Mouse (Mus musculus) gastrocnemius, postnatal 14 days (tissue): ENCODE data around the gene Grap. TPM values are rescaled to one million over a fixed set of nuclear protein-coding genes. Genes with fewer than 3 reads are reported as not detected.
A peak's percentile ranks its signal among the peaks of the same experiment; 100 is the strongest.

Experiments
- DNase-seq: peaks from one replicate; pipeline ENCODE4 v3.0.0; 2021; ENCODE audit warnings: mixed read lengths
- intact Hi-C: fragments of 180-260 bp; cut with DNase I; formaldehyde crosslinking; loops from one replicate; pipeline ENCODE4 v1.15.1; 2025; ENCODE audit warnings: low total_unique reads
- total RNA-seq, 2 experiments: library from RNA; stranded (reverse); gene quantifications; 2 replicates each; pipeline ENCODE4 v1.2.3; 2021

The Grap gene
- total RNA-seq, 2 experiments from 2014 or later, result 7.0 to 9.9 TPM

DNA sequence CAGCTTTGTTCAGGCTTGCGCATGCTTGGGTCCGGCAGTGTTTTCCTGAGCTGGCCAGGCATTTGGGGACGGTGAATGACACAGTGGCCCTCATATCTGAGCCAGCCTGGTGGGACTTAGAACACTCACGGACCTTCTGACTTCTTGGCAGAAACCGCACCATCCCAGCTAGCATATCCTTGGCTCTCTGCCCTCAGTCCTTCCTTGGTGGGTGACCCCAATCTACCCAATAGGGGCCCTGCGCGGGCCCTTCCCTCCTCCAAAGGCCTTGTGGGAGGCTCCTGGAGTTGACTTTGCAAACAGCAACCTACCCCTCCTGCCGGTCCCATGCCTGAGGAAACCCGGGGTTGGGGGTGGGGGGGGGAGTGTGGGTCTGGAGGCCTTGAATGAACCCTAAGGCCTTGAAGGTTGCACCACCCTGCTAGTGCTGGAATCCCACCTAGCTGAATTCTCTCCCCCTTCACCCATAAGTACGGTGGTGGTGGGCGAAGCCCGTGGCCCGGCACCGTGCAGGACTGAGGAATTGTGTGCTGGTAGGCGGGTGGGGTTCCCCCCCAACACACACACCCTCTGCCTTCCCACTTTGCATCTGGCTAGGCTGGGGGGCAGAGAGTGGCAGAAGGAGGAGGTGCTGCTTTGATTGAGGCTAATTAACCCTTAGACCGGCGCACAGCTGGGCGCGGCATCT lies 21.2 kb downstream of the Grap start:
- intact Hi-C loops, result no loop called here
- DNase-seq, result no peak

DNA sequence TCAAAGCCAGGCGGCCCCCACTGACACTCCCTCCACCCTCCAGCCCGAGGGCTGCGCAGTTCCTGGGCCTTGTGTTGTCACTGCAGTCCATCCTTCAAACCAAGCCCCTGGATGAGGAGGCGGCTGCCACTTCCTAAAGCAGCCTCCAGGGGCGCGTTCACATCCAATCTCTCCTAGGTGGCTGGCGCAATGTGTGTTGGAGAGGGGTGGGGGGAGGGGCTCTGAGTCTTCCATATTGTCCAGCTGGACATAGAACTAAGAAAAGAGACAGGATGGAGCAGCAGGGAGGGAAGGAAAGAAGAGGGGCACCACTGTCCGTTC lies 21.7 kb downstream of the Grap start:
- intact Hi-C loops, result no loop called here
- DNase-seq, result no peak

DNA sequence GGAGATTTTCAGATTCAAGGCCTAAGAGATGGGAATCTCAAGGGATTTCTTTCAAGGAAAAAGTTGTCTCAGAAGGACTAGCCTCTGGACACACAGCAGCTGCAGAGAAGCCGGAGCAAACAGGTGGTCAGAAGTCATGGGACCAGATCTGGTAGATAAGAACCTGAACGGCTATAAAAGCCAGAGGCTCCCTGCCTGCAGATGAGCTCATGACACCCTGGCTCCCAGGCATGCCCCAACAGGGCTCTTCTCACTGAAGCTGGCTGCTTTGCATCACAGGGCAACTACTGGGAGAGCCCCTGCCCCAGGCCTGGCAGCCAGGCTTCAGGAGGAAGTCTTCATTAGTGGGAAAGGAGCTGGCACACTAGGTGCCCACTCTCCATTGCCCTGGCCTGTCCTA lies 22.3 kb downstream of the Grap start:
- intact Hi-C loops, result no loop called here
- DNase-seq, result no peak

DNA sequence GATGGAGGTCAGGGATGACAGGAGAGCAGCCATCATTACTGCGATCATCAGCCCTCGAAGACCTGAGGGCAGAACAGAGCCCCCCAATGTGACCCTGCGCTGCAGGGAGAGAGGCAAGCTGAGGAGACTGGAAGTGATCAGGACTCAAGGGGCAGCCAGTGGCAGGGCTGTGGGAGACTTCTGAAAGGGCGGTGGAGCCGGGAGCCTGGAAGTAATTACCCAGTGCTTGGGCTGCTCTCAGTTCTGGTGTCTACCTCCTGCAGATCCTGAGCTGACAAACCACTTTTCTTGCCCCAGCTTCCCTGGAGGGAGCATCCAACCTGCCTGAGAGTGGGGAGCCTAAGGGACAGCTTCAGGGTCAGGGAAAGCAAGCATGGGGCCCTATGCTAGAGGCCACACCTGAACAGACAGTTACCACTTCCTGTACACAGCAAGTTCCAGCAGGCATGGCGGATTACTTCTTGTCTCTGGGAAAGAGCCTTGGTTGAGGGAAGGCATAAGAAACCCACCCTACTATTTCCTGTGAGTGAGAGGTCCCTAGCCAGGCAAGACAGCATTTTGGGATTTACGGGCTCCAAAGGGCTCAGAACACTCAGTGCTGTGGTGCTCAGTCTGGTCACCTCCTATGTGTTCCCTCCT lies 23.3 kb downstream of the Grap start:
- intact Hi-C loops, result no loop called here
- no peak for DNase-seq

DNA sequence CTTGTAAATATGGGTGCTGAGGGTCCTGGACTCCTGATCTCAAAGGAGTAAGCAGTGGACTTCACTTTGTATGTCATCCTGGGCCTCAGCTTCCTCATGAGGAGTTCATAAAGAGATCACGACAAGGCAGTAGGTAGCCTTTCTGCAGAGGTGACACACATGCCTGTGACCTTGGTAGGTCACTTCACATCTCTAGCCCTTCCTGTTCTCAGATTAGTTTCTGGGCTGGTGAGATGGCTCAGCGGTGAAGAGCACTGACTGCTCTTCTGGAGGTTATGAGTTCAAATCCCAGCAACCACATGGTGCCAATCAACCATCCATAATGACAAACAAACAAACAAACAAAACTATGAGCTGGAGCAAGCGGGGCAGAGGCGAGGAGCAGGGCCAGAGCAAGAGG lies 24.6 kb downstream of the Grap start:
- intact Hi-C loops, result no loop called here
- DNase-seq, result no peak

DNA sequence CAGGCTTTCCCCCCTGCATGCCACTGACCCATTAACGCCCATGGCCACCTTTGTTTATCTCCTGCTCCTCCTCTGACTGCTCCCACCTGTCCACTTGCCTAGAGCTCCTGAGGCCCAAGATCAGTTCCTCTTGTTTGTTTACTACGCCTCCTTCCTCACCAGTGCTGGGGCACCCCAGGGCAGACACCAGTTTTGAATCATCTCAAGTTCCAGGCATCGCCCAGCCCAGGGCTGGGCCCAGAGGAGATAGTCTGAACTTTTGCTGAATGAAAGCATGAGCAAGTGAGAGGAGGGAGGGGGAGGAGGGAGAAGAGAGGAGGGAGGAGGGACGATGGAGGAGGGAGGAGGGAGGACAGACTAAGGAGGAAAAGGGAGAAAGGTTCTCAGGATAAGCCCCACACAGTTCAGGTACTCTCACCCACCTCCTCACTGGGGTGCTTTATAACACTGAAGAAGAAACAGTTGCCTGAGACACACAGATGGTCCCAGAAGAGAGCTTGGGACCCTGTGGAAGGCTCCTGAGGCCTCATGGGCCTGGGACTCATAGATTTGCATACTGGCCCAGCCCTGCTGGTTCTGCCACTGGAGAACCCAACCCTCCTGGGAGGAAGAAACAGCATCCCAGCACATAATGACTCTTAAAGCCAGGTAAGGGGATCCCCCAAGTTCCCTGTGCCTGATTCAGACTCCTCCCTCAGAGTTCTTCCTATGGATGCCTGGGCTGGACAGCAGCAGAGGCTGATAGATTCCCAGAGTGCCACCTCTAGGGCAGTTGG lies 26.2 kb downstream of the Grap start:
- no peak for DNase-seq
- intact Hi-C loops, result no loop called here

DNA sequence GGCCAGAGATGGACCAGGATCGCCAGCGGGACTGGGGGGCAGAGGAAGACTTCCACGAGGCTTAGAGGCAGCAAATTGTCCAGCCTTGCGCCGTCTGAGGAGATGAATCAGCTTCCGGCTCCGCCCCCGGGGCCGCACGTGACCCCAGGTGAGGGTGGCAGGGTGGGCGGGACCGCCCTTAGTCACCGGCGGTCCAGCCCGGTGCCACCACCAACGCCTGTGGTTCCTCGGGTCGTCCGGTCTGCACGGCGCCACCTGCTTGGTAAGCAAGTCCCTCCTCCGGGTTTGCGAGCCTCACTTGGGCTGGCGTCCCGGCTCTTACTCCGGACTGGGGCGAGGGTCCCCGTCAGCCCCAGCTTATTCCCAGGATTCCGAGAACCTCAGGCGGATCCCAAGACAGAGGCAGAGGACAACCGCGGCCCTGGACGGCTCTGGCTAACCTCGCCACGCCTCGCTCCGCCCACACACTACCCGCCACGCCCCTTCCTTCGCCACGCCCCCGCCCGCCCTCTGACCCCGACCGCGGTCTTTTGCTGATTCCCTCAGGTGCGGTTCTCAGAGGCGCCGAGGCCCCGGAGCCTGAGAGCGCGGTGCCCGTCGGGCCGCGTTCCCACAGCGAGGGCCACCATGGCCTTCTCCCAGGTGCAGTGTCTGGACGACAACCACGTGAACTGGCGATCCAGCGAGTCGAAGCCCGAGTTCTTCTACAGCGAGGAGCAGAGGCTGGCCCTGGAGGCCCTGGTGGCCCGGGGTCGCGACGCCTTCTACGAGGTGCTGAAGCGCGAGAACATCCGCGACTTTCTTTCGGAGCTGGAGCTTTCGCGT lies 31.1 kb downstream of the Grap start, which contains the start of gene Fam83g:
Gene Fam83g, plus strand, starts transcription at position 185 of the 825 bp plus-strand sequence.
- intact Hi-C loops, result no loop called here
- peak; percentile 38 for DNase-seq

DNA sequence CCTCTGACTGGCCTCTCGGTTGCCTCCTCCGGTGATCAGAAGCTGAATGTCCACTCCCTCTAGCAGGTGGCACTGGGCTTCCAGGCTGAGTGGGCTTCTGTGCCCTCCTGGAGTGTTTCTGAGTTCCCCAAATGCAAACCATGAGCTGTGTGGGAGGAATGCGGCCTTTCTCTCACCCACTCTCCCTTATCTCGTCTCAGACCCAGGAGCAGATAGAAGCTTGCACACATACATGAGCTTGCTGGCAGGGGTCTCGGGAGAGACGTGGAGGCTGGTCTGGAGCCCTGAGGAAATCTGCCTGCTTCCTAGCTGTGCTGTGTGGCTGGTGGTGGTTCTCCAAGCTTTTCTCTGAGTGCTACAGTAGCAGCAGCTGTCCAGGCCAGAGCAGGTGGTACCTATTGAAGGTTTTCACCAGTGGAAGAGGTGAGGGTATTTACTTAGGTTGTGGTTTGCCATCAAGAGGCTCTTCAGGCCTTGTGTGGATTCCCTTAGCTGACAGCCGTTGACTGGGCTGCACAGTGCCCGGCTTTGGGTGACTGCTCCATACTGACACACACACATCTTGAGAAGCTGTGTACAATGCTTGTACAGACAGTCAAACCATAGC lies 32.2 kb downstream of the Grap start:
- intact Hi-C loops, result no loop called here

DNA sequence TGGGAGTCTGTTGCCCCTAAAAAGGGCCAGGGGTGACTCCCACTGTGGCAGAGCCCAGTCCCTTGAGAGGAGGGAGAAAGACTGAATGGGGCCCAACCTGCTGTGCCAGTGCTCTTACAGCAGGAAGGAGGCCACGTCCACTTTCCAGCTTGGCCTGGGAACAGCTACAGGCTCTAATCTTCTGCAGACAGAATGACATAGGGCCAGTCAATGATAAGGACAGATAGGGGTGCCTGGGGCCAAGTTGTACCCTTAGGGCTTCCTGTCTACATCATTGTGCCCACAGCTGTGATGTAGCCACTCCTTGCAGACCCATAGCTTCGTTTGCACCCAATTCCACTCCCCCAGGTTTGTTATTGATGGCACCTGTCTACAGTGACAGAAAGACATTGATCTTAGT lies 33.1 kb downstream of the Grap start:
- intact Hi-C loops, result no loop called here
- DNase-seq, result no peak

More for the DNA sequence above, 32.2 kb downstream of the Grap start:
- DNase-seq, result no peak

DNA sequence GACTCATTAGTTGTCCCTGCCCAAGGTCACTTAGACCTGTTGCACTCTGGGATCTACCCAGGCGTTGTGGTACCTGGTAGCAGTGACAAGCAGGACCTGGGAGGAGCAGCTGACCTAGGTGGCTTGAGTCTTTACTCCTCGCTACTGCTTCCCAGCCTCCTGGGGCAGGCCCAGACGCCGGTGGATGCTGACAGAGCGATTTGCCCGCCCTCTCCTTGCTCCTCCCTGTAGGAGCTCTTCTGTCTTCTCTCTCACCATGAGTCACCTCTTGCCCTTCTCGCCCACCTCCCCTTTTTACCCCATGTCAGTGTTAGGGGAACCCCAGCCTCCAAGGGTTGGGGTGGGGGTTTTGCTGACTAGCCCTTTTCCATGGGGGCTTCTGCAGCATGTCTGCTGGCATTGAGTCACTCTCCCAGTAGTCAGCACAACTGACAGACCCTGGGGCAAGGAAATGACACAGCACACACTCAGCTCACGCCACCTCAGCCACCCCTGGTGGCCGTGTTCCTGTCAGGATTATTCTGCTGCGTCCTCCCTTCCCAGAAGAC lies 33.9 kb downstream of the Grap start:
- no peak for DNase-seq
- intact Hi-C loops, result no loop called here

DNA sequence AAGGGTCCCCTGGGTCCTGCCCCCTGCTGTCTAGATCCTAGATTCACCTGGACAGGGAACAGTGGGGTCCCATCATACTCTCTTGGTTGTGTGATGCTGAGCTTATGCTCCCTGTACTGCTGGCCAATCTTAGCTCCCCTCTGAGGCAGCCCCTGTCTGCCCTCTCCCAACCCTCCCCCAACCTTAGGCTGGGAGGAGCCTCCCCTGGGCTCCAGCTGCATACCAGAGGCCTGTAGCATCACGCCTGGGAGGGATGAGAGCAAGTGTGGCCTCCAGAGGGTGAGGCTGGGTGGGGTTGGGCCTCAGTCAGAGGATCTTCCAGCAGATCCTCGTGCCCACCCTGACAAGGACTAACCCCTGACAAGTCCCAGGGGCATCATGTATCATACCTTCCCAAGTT lies 34.5 kb downstream of the Grap start:
- no peak for DNase-seq
- intact Hi-C loops, result no loop called here

DNA sequence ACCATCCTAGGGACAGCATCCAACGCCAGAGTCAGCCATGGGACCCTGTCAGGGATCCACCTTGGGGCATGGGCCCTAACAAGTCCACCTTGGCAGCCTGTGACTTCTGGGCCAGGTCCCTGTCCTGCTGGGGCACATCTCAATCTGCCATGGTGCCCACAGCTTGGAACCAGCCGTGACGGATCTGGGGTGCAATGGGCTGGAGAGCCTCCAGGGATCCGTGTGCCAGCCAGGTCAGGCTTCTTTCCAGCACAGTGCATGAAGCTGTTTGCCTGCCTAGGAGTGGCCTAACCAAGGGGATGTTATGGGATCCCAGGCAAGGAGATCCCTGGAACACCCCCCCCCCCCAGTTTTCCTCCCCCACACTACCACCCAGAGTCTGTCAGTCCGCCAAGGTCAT lies 39.9 kb downstream of the Grap start:
- no peak for DNase-seq
- intact Hi-C loops, result no loop called here

DNA sequence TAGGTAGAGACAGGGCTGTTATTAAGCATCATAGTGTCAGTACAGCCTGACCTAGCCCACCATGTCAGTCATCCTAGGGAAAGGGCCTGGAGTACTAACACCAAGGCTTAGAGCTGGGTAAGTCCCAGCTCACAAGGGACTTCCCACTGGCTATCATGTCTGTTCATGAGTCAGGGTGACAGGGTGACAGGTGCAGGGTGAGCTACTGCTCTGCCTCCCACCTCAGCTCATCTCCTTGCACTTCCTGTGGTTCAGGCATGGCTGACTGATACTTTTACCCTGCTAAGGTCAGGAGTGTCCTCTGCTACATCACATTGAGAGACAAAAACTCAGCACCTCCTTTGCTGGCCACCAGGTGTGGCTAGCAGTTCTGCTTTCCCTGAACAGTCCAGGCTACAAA lies 45.8 kb downstream of the Grap start:
- DNase-seq, result no peak
- intact Hi-C loops, result no loop called here

DNA sequence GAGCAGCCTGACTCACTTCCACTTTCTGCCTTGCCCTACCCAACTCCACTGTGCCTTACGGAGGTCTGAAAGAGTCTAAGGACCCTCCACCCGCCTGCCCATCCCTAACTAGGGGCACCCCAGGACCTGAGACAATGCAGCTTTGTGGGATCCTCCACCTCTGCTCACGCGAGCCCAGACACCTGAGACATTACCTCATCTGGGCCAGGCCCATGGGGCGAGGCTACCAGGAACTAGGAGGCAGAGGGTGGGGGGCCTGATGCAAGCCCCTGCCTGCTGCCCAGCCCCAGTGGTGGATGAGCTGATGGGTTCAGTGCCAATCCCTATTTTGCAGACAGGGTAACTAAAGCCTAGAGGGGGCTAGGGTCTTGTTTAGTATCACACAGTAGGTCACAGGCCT lies 46.4 kb downstream of the Grap start:
- intact Hi-C loops, result no loop called here
- DNase-seq, result no peak

DNA sequence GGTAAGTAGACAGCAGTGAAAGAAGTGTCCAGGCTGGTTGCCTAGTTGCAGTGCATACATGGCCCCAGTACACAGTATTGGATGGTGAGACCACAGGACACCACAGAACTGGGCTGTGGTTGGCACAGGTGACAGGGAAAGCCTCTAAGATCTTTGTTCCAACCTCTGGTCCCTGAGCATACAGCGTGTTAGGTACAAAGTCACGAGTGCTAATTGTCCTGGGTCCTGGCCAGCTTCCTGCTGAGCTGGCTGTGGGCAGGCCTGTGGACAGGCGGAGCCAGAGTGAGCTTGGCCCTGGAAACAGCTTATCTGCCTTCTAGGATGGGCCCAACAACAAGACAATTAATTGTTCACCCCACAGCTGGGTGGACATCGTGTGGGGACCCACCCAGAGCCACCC lies 46.9 kb downstream of the Grap start:
- DNase-seq, result no peak
- intact Hi-C loops, result no loop called here

DNA sequence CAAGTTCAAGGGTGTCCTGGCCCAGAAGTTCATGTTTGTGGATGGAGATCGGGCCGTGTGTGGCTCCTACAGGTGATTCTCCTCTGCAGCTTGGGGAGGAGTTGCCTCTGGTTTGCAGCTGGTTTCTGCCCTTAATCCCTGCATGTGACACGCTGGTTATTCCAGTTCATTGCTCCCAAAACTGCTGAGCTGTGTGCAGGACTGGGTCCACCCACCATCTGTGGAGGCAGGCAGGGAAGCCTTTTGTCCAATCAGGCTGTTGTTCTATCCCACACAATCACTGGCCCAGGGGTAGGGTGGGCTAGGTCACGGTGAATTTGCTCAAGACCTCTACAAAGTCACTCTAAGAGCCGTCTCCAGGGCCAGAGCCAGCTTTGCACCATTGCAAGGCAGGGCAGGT lies 48.6 kb downstream of the Grap start:
- intact Hi-C loops, result no loop called here
- DNase-seq, result no peak

DNA sequence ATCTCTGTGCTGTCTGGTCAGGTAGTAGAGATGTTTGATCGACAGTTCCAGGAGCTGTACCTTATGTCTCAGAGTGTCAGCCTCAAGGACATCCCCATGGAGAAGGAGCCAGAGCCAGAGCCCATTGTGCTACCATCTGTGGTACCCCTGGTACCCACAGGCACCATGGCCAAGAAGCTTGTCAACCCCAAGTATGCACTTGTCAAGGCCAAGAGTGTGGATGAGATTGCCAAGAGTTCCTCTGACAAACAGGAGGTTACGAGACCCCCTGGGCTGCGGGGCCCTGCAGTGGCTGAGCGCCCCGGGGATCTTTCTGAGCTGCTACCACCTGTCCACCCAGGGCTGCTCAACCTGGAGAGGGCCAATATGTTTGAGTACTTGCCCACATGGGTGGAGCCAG lies 49.4 kb downstream of the Grap start:
- intact Hi-C loops, result no loop called here
- no peak for DNase-seq

DNA sequence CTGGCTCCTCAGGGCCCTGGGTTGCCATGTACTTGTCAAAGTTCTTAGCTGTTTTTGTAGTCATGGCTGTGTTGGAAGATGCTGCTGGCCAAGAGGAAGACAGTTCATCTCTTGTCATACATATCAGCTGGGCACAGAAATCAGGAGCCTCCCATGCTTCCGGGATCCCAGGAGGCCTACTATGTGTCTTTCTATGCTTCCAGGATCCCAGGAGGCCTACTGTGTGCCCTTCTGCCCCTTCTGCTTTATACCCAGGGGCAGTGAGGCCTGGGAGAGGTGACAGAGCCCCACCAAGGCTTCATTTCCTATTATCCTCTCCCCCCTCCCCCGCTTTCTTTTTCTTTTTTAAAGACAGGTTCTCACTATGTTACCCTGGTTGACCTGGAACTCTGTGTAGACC lies 52.5 kb downstream of the Grap start:
- intact Hi-C loops, result no loop called here
- DNase-seq, result no peak

DNA sequence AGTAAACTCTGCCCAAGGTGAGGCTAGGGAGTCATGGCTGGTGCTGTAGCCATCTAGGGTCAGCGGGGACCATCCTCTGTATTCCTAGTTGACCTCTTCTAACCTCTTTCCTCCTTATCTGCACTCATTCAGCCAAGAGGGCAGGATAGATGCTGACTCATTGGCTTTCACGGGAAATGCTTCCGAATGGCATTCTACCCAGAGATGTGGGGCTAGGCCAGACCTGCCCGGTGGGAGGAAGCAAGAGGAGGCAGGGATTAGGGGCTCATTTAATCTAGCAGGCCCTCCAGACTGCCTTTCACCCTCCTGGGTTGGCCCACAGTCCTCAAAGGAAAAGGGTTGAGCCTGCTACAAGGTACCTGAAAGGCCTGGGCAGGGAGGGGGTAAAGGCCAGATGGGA lies 53.2 kb downstream of the Grap start:
- intact Hi-C loops, result no loop called here
- DNase-seq, result no peak
